Mouse (Mus musculus) thymus, adult 2 months (tissue): Measurements from ENCODE around the gene Klk12.

Experiments used
- CTCF ChIP-seq: fragments of 200-500 bp; IDR thresholded peaks from 2 replicates; pipeline ENCODE4 v1.5.1; 2012; ENCODE audit warnings: mild to moderate bottlenecking, control low read depth, low read length, moderate library complexity, borderline replicate concordance; ENCODE audit not compliant: control insufficient read depth, poor library complexity, insufficient read depth; ENCODE audit errors: extremely low read depth
- POLR2A ChIP-seq: fragments of 200-500 bp; IDR thresholded peaks from 2 replicates; pipeline ENCODE4 v1.6.1; 2012; ENCODE audit warnings: mild to moderate bottlenecking, low read length, control low read depth, moderate library complexity; ENCODE audit not compliant: control insufficient read depth, poor library complexity, insufficient read depth; ENCODE audit errors: extremely low read depth

DNA sequence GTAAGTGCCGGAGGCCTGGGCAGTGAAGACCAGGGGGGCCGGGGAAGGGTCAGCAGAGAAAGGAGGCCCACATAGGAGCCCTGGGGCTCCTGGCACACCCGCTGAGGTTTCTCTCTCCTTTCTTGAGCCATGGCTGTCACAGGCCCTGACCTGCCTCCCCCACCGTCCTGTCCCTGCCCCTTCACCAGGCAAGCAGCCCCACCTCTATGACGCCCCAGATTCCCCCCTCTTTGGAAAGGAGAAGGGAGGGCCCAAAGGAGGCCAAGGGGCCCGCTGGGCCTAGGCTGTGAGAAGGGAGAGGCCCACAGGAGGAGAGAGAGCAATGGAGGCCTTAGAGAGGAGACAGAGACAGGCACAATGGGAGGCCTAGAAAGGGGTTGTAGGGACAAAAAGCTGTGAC is 6.1 kb downstream of the Klk12 start:
- TF ChIP-seq CTCF: no peak
- TF ChIP-seq POLR2A: no peak
